Mouse (Mus musculus) left cerebral cortex, postnatal 25 days (tissue): ENCODE data around the gene Myl6b. TPM values are rescaled to one million over a fixed set of nuclear protein-coding genes. Genes with fewer than 3 reads are reported as not detected.
"Not testable (repeated sequence)": the region's sequence is repeated elsewhere in the genome, so short reads cannot be mapped to it uniquely, and the experiment has no call there.

Experiments used
- DNase-seq, 2 experiments: peaks; one replicate each; pipeline ENCODE4 v3.0.0; 2022; ENCODE audit warnings: low spot score in 2 of 2, mixed read lengths in 1 of 2
- intact Hi-C: fragments of 180-260 bp; cut with DNase I; formaldehyde crosslinking; loops from one replicate; pipeline ENCODE4 v1.15.1; 2025
- total RNA-seq, 2 experiments: library from RNA; stranded (reverse); gene quantifications; 2 replicates each; pipeline ENCODE4 v1.2.3; 2021

Myl6b gene
- total RNA-seq, 2 experiments from 2014 or later, result 22.9 to 24.0 TPM

GRCm38 (mm10) chr10:128524111-128524731 is 25.7 kb upstream of the Myl6b start:
- no peak for DNase-seq
- intact Hi-C loops, result loop anchor here (2.0 kb wide), 1 partner anchor 25 kb away; the partner anchor contains the start of gene Myl6b

GRCm38 (mm10) chr10:128522351-128522750 is 23.9 kb upstream of the Myl6b start:
- intact Hi-C loops, result no loop called here

GRCm38 (mm10) chr10:128520591-128520990 is 22.1 kb upstream of the Myl6b start:
- DNase-seq, result no peak
- intact Hi-C loops, result no loop called here

More at GRCm38 (mm10) chr10:128522351-128522750, 23.9 kb upstream of the Myl6b start:
- no peak for DNase-seq

- DNase-seq, result peak; percentile 27 to 38
- intact Hi-C loops, result loop anchor here (2.0 kb wide), 1 partner anchor 18 kb away; no protein-coding TSS in a partner anchor
Observed at GRCm38 (mm10) chr10:128518833-128519232, 20.3 kb upstream of the Myl6b start.

- intact Hi-C loops, result no loop called here
- DNase-seq, result no peak
Observed at GRCm38 (mm10) chr10:128516677-128517076, 18.2 kb upstream of the Myl6b start.

GRCm38 (mm10) chr10:128516029-128516428 is 17.5 kb upstream of the Myl6b start:
- intact Hi-C loops, result no loop called here
- DNase-seq, result no peak

- intact Hi-C loops, result no loop called here
- DNase-seq, result no peak
Observed at GRCm38 (mm10) chr10:128515044-128515443, 16.6 kb upstream of the Myl6b start.

- DNase-seq, result no peak
- intact Hi-C loops, result no loop called here
Observed at GRCm38 (mm10) chr10:128511761-128512160, 13.3 kb upstream of the Myl6b start.

GRCm38 (mm10) chr10:128511189-128511588 is 12.7 kb upstream of the Myl6b start:
- intact Hi-C loops, result no loop called here
- no peak for DNase-seq

- DNase-seq, result no peak
- intact Hi-C loops, result no loop called here
Observed at GRCm38 (mm10) chr10:128510301-128510700, 11.8 kb upstream of the Myl6b start.

GRCm38 (mm10) chr10:128509831-128510230 is 11.3 kb upstream of the Myl6b start:
- intact Hi-C loops, result no loop called here
- no peak for DNase-seq

GRCm38 (mm10) chr10:128509203-128509602 is 10.7 kb upstream of the Myl6b start:
- intact Hi-C loops, result no loop called here
- no peak for DNase-seq

- DNase-seq, result no peak
- intact Hi-C loops, result no loop called here
Observed at GRCm38 (mm10) chr10:128508260-128508659, 9.8 kb upstream of the Myl6b start.

GRCm38 (mm10) chr10:128505974-128506373 is 7.5 kb upstream of the Myl6b start:
- no peak for DNase-seq
- intact Hi-C loops, result no loop called here

GRCm38 (mm10) chr10:128505371-128505667 is 6.8 kb upstream of the Myl6b start:
- DNase-seq, intact Hi-C loops: not testable (repeated sequence)

- intact Hi-C loops, result no loop called here
Observed at GRCm38 (mm10) chr10:128504641-128505370, 6.3 kb upstream of the Myl6b start.

GRCm38 (mm10) chr10:128504012-128504411 is 5.5 kb upstream of the Myl6b start:
- intact Hi-C loops, result no loop called here
- DNase-seq, result no peak

More at GRCm38 (mm10) chr10:128504641-128505370, 6.3 kb upstream of the Myl6b start:
- no peak for DNase-seq

GRCm38 (mm10) chr10:128503532-128503931 is 5.0 kb upstream of the Myl6b start:
- intact Hi-C loops, result no loop called here
- no peak for DNase-seq

GRCm38 (mm10) chr10:128502341-128502740 is 3.9 kb upstream of the Myl6b start:
- intact Hi-C loops, result no loop called here
- no peak for DNase-seq

GRCm38 (mm10) chr10:128499116-128499671 is 709 bp upstream of the Myl6b start:
- DNase-seq, result peak; percentile 60 to 70
- intact Hi-C loops, result loop anchor here (2.0 kb wide), 1 partner anchor 26 kb away; the partner anchor contains the start of gene Esyt1
